Mouse (Mus musculus) adrenal gland, postnatal 25 days (tissue): ENCODE measurements around the gene Ephx1. TPM values are rescaled to one million over a fixed set of nuclear protein-coding genes. Genes with fewer than 3 reads are reported as not detected.
"Not testable (repeated sequence)": the region's sequence is repeated elsewhere in the genome, so short reads cannot be mapped to it uniquely, and the experiment has no call there.

Experiments used
- DNase-seq: peaks from one replicate; pipeline ENCODE4 v3.0.0; 2021; ENCODE audit warnings: mixed read lengths
- total RNA-seq: library from RNA; stranded (reverse); gene quantifications from 2 replicates; pipeline ENCODE4 v1.2.3, GENCODE M21; 2021

The Ephx1 gene
- total RNA-seq, 1 experiment from 2014 or later, result 112 TPM

- DNase-seq, result no peak
These were observed 7.3 kb downstream of the Ephx1 start for GRCm38 (mm10) chr1:181013446-181013845.

- DNase-seq, result no peak
These were observed 8.3 kb downstream of the Ephx1 start for GRCm38 (mm10) chr1:181012416-181012815.

- DNase-seq, result no peak
These were observed 9.1 kb downstream of the Ephx1 start for GRCm38 (mm10) chr1:181011601-181012000.

GRCm38 (mm10) chr1:181010171-181010932, 10.4 kb downstream of the Ephx1 start:
- no peak for DNase-seq

- peak; percentile 85 for DNase-seq
These were observed 10.9 kb downstream of the Ephx1 start for GRCm38 (mm10) chr1:181009754-181010153.

- no peak for DNase-seq
These were observed 11.6 kb downstream of the Ephx1 start for GRCm38 (mm10) chr1:181009011-181009590.

- no peak for DNase-seq
These were observed 12.4 kb downstream of the Ephx1 start for GRCm38 (mm10) chr1:181008266-181008665.

GRCm38 (mm10) chr1:181007831-181008230, 12.9 kb downstream of the Ephx1 start:
- no peak for DNase-seq

GRCm38 (mm10) chr1:181005331-181005730, 15.4 kb downstream of the Ephx1 start:
- DNase-seq, result no peak

GRCm38 (mm10) chr1:181003790-181004189, 16.9 kb downstream of the Ephx1 start:
- no peak for DNase-seq

- DNase-seq, result no peak
These were observed 19.1 kb downstream of the Ephx1 start for GRCm38 (mm10) chr1:181001621-181002020.

GRCm38 (mm10) chr1:181001217-181001616, 19.5 kb downstream of the Ephx1 start:
- DNase-seq, result no peak

- peak; percentile 70 for DNase-seq
These were observed 20.1 kb downstream of the Ephx1 start for GRCm38 (mm10) chr1:181000501-181001092.

- no peak for DNase-seq
These were observed 28.6 kb downstream of the Ephx1 start for GRCm38 (mm10) chr1:180992142-180992541.

GRCm38 (mm10) chr1:180990671-180991070, 30.0 kb downstream of the Ephx1 start:
- DNase-seq, result no peak

- DNase-seq, result peak; percentile 84
These were observed 32.9 kb downstream of the Ephx1 start for GRCm38 (mm10) chr1:180987759-180988158.

- DNase-seq, result no peak
These were observed 34.0 kb downstream of the Ephx1 start for GRCm38 (mm10) chr1:180986701-180987100.

- DNase-seq, result not testable (repeated sequence)
These were observed 39.2 kb downstream of the Ephx1 start for GRCm38 (mm10) chr1:180981298-180982046.

- DNase-seq, result no peak
These were observed 40.2 kb downstream of the Ephx1 start for GRCm38 (mm10) chr1:180980464-180980863.

- DNase-seq, result no peak
These were observed 41.0 kb downstream of the Ephx1 start for GRCm38 (mm10) chr1:180979484-180980251.

GRCm38 (mm10) chr1:180976110-180976679, 44.5 kb downstream of the Ephx1 start:
- DNase-seq, result peak; percentile 45
